Mouse (Mus musculus) ovary, adult 10 weeks (tissue): Measurements from ENCODE around the gene Gm5580. TPM values are rescaled to one million over a fixed set of nuclear protein-coding genes. Genes with fewer than 3 reads are reported as not detected.

Experiments
- polyA plus RNA-seq: library from polyadenylated mRNA; stranded (reverse); fragments of 350-450 nt; fragmentation: Illumina TruSeq; extraction: RNeasy Lipid Tissue Mini Kit (QIAGEN cat#74804); gene quantifications from one replicate; pipeline ENCODE4 v1.2.3, GENCODE M21; 2014

Gm5580 gene
- polyA plus RNA-seq: not detected

GRCm38 (mm10) chr6:116550841-116551240 is at the start of gene Gm5580:
Gm5580 (plus strand) TSS chr6:116551141.

GRCm38 (mm10) chr6:116506302-116507003 is 44.5 kb upstream of the Gm5580 start, which contains the start of gene Olfr212:
Olfr212 (plus strand) TSS chr6:116506516.

DNA sequence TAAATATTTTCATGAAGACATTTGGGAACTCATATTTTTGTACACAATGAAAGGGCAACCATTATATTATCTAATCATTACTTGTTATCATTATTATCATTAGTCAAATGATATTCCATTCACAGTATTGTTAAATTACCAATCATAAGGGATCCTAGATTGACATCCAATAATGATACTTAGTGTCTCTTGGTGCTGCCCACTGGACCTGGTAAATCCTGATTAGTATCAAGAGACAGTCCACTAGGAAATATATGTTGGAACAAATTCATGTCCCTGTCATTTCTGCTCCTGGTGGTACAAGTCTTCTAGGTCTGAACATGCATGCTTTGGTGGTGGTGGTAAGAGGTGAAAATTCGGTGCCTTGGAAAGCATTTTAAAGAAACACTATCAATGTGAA is 12.8 kb upstream of the Gm5580 start, which contains the start of gene Olfr213:
TSS of gene Olfr213 (plus strand) at position 301 of the 400 bp plus-strand sequence.

GRCm38 (mm10) chr6:116553935-116554334 is 3.0 kb downstream of the Gm5580 start, which contains the start of gene Olfr214:
Olfr214 (plus strand) TSS chr6:116554235.

DNA sequence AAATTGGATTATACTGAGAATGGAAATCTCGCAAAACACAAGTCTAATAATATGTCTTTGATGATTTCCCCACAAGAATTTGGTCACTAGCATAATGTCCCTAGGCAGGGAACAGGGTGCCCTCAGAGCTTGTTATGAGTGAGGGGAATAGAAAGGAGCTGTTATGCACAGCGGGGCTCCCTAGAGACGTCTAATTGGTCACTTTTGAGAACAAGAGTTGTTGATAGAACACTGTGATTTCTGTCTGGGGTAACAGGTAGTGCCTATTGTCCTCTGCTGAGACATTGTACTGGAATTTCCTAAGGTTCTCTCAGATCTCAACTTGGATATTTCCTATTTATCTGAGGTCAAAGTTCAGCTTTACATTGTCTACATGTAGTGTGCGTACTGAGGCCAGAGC is 33.2 kb downstream of the Gm5580 start, which contains the start of gene Olfr215:
TSS of gene Olfr215 (minus strand) at position 101 of the 400 bp plus-strand sequence.

Other genes starting within 250 kb of the Gm5580 start
- 203 TPM for gene March8, start 213.1 kb upstream of the Gm5580 start, polyA plus RNA-seq
- gene Alox5, start 90.0 kb upstream of the Gm5580 start, polyA plus RNA-seq: 1.3 TPM
- not detected for gene Olfr211, start 62.0 kb upstream of the Gm5580 start, polyA plus RNA-seq
- not detected for gene Olfr212, start 44.6 kb upstream of the Gm5580 start, polyA plus RNA-seq
- not detected for gene Olfr213, start 12.7 kb upstream of the Gm5580 start, polyA plus RNA-seq
- gene Olfr214, start 3.1 kb downstream of the Gm5580 start, polyA plus RNA-seq: not detected
- gene Olfr215, start 33.1 kb downstream of the Gm5580 start, polyA plus RNA-seq: not detected
- gene Zfp422, start 77.9 kb downstream of the Gm5580 start, polyA plus RNA-seq: 131 TPM
- not detected for gene Depp1, start 99.5 kb downstream of the Gm5580 start, polyA plus RNA-seq
- 16.6 TPM for gene Rassf4, start 122.8 kb downstream of the Gm5580 start, polyA plus RNA-seq
- gene Tmem72, start 165.8 kb downstream of the Gm5580 start, polyA plus RNA-seq: 0.57 TPM